Mouse (Mus musculus) fibroblast of lung, adult 2 months (primary cell): ENCODE measurements around the gene Tbxa2r.

Experiments
- DNase-seq: peaks from one replicate; pipeline ENCODE4 v3.0.0-alpha.2; 2011; ENCODE audit warnings: low read depth

Tbxa2r gene

GRCm38 (mm10) chr10:81346453-81347067 is 18.0 kb downstream of the Tbxa2r start:
- no peak for DNase-seq

DNA sequence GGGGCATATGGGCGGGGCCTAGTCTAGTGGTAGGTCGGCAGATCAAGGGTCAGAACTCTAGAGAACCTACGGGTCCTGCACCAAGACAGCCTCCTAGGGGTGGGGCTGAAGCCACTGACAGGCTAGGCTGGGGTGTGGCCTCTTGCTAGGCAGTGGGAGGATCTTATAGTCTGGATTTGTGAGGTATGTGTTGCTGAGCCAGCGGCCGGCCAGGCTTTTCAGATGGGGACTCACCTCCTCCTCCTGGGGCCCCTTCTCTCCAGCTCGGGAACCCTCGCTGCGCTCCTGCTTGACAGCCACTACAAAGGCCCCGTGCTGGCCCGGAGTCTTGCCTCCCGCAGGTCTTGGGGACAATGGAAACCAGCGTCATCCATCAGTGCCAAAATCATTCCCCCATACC is 20.6 kb downstream of the Tbxa2r start:
- DNase-seq, result no peak

DNA sequence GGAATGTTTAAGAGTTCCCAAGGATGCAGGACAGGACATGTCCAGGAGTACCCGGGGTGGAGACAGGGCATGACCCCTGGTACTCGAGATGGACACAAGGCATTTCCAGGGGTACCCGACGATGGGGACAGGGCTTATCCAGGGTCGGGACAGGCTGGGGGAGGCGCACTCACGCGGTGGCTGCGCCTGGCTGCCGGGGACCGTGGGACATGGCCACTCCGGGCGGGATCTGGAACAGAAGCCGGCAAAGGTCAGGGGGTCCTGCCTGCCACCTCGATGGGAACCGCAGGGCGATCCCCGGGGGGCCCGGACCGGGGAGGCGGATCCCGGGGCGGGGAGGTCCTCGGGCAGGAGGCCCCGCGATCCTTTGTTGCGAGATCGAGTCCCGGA is 21.4 kb downstream of the Tbxa2r start:
- no peak for DNase-seq

GRCm38 (mm10) chr10:81350351-81351063 is 22.0 kb downstream of the Tbxa2r start, which contains the start of gene Hmg20b:
Hmg20b (minus strand) TSS chr10:81350480.
- peak; percentile 98 for DNase-seq

GRCm38 (mm10) chr10:81351678-81352291 is 23.3 kb downstream of the Tbxa2r start:
- DNase-seq, result no peak

- no peak for DNase-seq
Measured at GRCm38 (mm10) chr10:81354738-81355477, 26.4 kb downstream of the Tbxa2r start.

DNA sequence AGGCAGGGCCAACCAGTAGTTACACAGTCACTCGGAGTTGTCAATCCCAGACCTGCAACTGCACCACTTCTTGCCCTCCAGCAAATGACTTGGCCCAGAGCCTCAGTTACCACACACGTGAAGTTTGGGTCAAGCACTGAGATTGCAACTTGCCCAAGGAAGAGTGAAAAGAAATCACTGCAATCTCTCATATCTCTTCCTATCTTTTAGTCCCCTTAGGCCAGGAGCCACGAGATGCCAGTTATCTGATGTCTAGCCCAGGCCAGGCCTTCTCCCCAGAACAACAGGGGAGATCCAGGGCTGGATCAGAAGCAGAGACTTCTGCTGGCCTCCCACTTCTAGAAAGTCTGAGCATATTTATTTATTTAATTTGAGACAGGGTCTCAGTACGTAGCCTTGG is 27.0 kb downstream of the Tbxa2r start:
- DNase-seq, result no peak

- DNase-seq, result no peak
Measured at GRCm38 (mm10) chr10:81356352-81356990, 27.9 kb downstream of the Tbxa2r start.

- DNase-seq, result peak; percentile 51
Measured at GRCm38 (mm10) chr10:81356991-81357844, 28.7 kb downstream of the Tbxa2r start, which contains the start of gene Mfsd12. Mfsd12 (plus strand) TSS chr10:81357491.

- DNase-seq, result no peak
Measured at GRCm38 (mm10) chr10:81358209-81358608, 29.7 kb downstream of the Tbxa2r start.

DNA sequence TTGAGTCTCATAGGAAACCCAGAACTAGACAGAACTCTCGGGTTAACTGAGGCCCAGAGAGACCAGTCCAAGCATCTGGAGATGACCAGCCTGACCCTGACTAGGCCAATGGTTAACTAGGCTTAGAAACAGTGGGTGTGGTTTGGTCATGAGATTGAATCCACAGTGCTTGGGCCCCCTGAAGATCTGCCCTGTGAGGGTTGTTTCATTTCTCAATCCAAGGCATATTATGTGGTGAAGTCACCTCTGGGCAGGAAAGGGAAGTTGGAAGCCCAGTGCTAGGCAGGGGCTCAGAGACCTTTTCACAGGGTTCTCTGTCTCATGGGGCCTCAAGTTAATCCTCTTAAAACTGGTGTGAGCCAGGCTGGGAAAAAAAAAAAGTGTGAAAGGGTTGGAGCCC is 30.3 kb downstream of the Tbxa2r start:
- no peak for DNase-seq

DNA sequence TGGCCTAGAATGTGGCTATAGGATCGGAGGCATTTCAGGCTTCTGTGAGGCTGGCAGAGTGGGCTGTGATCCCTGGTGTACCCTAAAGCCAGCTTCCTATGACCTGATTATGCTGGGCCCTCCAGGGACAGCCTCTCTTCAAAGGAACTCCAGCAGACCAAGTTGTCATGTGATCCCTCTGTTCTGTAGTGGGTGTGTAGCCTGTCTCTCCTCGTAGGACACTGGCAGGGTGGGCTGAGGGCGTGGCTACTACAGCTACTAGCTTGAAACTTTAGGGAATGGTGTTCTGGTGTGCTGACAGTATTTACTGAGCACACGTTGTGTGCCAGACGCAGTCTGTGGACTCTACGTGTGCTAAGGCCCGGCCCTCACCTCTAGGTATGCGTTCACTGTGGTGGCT is 32.2 kb downstream of the Tbxa2r start:
- no peak for DNase-seq

- no peak for DNase-seq
Measured at GRCm38 (mm10) chr10:81362336-81362949, 33.9 kb downstream of the Tbxa2r start.

DNA sequence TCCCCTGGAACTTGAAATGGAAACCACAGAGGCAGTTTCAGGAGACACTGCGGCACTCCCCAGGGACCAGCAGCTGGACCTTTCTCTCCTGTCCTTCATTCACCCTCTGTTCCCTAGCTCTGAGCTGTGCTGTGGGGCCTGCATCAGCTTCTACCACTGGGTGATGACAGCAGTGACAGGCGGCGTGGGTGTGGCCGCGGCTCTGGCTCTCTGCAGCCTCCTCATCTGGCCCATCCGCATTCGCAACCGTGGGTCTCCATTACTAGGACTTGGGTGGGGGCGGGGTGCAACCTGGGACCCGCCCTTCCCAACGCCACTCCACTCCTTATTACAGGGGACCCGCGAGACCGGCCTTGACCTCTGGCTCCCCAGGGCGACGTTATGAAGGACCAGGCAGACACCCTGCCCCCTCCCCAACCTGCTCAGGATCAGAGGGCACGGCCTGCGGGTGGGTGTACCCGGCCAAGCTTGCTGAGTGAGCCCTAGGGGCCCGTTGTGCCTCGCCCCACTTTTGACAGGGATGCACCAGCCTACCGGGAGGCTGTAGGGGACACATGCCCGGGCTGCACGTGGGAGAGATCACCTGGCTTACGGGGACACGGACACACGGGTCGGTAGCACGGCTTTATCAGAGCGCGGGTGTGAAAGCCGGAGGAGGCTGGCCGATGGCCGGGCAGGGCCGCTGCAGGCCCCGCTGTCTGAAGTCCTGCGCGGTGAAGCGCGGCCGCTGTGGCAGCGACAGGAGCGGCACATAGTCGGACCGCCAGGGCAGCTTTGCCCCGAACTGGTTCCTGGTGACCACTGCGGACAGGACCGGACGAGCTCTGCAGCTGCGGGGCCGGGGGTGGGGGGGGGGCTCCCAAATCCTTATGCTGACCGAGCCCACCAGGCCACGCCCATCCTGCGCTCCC is 35.2 kb downstream of the Tbxa2r start:
- no peak for DNase-seq

- DNase-seq, result no peak
Measured at GRCm38 (mm10) chr10:81364666-81365065, 36.1 kb downstream of the Tbxa2r start.

DNA sequence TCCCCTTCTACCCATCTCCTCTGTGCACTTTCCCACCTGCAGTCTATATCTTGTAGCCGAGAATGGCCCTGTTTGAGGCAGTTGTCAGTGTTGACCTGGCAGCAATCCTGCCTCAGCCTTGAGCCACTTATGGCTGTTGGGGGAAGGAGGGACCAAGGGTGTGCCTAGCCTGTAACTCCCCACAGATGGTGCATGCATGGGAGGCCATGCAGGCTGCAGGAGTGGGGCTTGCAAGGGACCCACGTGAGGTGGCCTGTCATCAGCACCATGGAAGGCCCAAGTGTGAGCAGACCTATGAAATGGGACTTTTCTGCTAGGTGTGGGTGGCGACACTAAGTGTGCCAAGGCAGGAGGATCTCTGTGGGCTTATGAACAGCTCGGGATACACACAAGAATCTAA is 36.5 kb downstream of the Tbxa2r start:
- DNase-seq, result no peak

GRCm38 (mm10) chr10:81365672-81366476 is 37.3 kb downstream of the Tbxa2r start, which contains the start of gene 4930404N11Rik:
4930404N11Rik (minus strand) TSS chr10:81365816.
- no peak for DNase-seq

DNA sequence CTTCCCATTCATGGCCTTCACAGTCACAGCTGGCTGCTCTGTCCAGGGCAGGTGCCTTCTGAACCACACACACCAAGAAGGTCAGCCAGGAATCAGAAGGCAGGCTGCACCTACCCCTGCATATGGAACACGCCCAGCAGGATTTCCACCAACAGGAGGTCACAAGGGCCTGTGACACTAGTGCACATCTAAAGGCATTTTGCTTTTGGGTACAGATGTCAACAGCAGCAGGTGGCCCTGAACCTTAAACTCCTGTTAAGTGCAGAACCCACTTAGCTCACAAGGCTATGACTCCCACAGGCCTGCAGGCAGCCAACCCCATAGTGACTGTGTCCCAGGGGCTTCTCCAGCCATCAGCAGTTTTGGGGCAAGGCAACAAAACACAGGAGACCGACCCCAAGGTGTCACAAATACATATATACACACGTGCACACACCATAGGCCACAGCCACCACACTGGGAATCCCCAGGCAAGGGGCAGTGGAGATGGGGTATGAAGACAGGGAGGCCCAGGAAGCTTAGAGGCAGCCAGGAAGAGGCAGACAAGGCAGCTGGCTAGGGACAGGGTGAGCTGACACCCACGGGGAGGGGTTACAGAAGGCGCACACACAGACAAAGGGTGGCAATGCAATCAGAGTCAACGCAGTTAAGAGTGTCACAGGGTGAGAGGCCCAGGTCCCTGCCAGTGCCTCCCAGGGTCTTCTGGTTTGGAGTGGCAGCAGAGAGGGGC is 38.1 kb downstream of the Tbxa2r start:
- DNase-seq, result no peak
